Mouse (Mus musculus): ENCODE measurements around the gene Rps6kl1. TPM values are rescaled to one million over a fixed set of nuclear protein-coding genes. Genes with fewer than 3 reads are reported as not detected.

Gene Rps6kl1
- polyA plus RNA-seq, 1 experiment from 2014 or later = 3.4 TPM

DNA sequence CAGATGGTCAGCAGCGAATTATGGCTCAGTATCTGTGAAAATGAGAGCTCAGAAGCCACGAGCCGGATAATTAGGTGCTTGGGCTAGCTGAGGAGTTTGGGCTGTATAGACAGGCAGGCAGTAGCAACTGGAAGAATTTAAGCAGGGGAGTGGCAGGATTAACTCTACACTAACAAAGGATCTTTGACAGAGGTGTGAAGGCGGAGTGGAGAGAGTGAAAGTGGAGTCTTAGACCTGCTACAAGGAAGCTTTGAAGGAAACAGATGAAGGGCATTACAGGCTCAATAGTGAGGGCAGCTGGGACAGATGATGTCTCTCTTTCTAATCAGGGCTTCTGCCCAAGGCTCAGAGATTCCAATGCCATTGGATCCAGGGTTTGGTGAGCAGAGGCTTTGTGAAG, 41.6 kb downstream of the Rps6kl1 start:
- DNase-seq (ENCODE audit: low spot score) = no peak

DNA sequence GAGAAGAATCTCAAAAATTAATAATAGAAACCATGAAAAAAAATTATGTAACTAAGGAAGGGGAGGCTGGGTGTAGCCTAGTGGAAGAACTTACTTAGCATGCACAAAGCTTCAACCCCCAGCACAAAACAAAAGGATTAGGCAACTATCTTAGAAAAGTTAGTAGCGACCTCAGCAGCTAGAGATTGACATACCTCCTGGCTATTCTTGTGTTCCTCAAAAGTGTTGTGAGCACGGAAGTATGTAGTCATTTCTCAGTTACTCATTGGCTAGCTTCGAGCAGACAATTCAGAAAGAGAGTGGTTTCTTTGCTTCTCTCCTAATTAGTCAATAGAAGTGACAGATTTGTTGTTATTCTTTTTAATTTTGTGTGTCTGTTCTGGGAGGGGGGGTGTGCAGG, 42.4 kb downstream of the Rps6kl1 start:
- no peak for DNase-seq (ENCODE audit: low spot score)

DNA sequence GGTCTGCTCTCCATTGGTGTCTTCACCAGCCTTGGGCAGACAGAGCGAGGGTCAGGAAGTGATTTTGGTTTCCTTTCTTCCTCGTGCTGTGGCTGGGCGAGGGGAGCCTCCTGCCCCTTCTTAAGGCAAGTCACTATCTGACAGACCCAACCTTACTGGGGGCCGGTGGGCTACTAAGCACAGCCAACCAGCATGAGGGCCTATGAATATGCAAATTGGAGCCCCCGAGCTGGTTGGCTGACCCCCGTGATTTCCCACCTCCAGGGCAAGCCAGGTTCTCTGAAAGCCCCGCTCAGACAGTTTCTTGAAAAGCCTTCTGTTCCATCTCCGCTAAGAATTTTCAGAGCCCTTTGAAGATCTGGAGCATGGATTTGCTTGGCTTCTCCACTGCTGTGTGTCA, 44.8 kb downstream of the Rps6kl1 start:
- DNase-seq (ENCODE audit: low spot score) = peak; percentile 24

DNA sequence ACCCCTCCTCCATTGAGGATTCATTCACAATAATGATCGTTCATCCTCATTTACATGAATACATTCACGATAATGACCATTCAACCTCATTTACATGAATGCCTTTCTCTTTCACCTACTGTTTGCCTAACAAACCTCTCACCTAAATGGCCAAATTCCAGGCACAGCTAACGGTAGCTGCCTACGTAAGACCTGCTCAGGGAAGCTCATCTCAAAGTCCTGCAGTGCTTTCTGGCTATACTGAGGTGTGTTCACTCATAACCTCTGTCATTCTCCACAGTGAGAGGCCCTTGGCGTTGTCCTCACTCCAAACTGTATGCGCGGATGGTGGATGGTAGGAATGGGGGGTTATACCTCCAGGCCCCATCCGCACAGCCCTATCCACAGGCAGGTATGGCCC, 46.3 kb downstream of the Rps6kl1 start:
- no peak for DNase-seq (ENCODE audit: low spot score)

DNA sequence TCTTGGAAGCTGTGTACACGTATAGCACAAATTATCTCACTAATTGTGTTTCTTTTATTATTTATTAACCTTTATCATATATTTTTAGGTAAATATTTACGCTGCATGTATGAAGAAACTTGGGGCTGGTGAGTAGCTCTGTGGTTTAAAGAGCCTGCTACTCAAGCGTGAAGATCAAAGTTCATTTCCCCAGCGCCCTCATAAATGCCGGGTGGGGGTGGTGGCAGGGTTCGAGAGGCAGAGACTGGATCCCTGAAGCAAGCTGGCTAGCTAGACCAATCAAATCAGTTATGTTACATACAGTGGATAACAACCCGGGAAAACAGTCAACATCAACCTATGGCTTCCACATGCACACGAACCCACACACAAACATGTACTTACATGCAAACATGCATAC, 48.0 kb downstream of the Rps6kl1 start:
- DNase-seq (ENCODE audit: low spot score) = no peak

DNA sequence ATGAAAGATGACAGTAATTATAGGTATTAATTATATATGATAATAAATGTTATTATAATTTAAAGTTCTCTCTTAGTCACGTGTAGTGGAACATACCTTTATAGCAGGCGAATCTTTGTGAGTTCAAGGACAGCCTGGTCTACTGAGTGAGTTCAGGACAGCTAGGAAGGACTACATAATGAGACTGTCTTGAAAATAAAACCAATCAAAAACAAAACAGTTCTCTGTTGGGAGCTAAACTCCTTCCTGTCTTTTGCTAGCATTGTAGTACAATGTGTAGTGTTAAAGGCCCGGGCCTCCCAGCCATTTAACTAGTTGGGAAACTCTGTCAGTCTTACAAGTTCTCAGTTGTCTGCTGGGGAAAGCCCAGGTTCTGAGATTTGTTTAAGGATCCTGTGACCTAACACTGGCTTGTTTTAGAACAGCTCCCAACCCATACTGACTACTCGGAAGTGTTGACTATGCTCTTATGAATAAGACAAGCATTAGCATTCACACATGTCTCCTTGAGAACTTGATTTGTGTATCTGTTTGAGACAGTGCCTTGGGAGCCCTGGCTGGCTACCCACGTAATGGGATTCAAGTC, 49.5 kb downstream of the Rps6kl1 start:
- no peak for DNase-seq (ENCODE audit: low spot score)

DNA sequence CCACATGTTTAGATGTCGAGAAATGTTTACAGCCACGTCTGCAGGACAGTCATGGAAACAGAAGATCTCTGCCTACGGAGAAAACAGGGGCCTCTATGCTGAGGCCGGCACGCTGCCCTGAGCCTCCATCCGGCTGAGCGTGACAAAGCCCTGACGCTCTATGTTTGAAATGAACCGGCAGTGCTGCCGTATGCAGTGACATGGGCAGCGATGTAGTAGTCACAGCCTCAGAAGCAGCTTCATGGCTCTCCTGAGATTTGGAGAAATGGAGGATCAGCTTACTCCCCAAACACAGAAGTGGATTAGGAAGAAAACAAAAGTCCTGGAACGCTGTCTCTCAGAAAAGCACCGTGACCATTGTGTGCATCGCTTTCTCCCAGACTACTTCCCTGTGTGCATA, 50.1 kb downstream of the Rps6kl1 start:
- DNase-seq (ENCODE audit: low spot score) = no peak

DNA sequence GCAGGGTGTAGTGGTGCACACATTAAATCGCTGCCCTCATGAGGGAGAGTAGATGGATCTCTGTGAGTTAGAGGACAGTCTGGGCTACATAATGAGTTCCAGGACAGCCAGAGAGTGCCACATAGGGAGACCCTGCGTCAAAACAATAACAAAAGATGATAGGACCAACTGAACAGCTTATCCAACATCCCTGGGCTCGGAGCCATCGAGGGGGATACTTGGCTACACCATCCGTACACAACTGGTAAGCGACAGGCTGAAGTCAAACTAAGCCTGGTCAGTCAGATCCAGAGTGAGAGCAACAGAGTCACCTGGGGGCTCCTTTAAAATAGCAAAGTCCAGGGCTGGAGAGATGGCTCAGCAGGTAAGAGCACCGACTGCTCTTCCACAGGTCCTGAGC, 55.2 kb downstream of the Rps6kl1 start:
- no peak for DNase-seq (ENCODE audit: low spot score)

DNA sequence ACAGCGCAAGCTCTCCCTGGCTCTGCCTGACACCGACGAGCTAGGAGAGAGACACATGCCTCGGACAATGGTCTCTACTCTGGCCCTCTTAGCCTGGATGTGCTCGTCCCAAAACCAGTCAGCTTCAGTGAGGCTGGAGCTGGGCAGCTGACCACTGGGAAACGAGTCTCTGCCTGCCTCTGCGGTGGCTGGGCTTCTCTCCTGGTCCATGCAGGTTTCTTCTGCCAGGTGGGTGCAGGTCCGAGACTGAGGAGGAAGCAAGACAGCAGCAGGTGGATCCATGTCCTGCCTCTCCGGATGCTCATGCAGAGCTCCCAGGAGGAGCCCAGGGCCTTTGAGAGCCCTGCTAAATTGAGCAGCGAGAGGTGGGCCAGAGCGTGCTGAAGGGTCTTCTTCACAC, 55.9 kb downstream of the Rps6kl1 start:
- DNase-seq (ENCODE audit: low spot score) = no peak

DNA sequence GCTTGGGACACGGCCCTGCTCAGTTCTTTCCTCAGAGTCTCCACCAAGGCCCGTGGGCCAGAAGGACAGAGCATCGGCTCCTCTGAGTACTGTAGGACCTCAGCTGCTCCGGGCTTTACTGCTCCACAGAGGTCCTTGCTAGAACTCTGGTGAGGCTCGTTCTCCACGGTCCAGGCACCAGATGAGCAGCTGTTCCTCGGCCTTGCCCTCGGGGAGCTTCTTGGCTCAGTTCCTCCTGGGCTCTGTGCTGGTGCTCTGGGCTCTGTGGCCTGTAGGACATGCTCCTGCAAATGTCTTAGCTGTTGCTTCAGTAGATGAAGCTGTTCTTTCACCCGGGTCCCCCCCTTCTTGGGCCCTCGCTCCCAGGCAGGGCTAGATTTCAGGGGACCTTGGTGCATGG, 56.4 kb downstream of the Rps6kl1 start:
- no peak for DNase-seq (ENCODE audit: low spot score)

DNA sequence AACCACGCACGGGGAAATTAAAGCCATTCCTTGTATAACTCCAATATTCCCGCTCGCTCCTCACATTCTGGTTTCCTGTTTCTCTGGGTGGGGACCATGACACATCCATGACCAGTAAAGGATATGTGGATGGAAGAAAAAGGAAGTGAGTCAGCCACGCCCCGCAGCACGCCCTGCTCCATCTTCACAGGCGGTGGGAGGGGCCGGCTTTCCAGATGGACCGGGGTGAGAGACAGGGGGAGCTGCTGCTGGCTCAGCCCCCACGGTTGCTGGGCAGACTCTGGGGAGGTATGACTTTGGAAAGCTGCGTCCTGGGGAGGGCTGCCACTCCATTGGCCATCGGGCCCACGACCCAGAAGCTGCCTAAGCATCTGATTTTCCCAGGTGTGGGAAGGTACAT, 57.1 kb downstream of the Rps6kl1 start:
- DNase-seq (ENCODE audit: low spot score) = no peak

DNA sequence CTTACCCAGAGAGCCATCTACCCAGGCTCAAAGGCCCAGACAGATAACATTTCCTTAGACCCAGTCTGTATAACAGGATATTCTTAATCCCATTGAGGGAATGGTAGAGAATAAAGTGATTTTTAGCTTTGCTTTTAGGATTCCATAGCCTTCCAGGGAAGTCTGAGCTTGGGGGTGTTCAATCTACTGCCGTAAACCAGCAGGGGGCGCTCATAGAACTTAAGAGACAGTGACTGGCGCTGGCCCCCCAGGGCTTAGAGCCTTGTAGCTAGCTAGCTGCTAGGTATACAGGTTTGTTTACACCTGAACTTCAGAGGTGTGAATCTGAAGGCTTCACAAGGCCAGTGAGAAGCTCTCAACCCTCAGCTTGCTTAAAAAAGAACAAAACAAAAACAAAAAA, 58.9 kb downstream of the Rps6kl1 start:
- DNase-seq (ENCODE audit: low spot score) = peak; percentile 80

DNA sequence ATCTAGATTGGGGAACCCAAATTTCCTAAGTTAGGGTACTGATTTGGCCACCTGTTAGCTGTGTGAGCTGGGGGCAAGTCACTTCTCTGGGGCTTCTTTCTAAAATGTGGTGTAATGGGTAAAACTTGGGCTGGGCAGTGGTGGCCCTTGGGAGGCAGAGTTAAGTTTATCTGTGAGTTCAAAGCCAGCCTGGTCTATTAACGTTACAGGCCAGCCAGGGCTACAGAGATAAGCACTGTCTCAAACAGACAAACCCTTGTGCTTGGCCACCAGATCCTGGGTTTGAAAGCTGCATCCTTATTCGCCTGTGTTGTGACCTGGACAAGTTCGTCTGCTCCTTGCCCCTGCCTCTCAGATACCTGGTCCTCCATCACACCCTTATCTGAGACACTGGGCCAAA, 59.9 kb downstream of the Rps6kl1 start:
- no peak for DNase-seq (ENCODE audit: low spot score)

DNA sequence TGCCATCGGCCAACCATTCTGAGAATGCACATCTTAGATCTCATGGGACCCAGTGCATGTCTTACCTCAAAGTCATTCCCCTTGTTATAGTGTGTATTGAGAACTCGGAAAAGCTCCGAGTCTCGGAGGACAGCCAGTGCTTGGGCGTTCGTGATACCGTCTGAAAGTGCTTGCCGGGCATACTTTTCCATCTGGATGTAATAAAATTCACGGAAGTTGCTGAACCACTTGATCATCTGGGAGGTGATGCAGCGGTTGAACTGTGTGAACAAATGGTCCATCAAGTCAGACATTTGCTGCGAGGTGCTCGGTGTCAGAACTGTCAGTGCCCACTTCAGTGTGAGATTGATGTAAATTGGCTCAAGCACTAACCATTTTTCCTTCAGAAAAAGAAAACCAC, 63.2 kb downstream of the Rps6kl1 start:
- no peak for DNase-seq (ENCODE audit: low spot score)

Other genes starting within 250 kb of the Rps6kl1 start
- 209 and 211 TPM in 2 replicates for gene Fcf1, start 180.4 kb downstream of the Rps6kl1 start, polyA plus RNA-seq (2015; fragmentation: Nextera tagmentation; extraction: Ambion mirVana)
- 11.9 and 13.0 TPM in 2 replicates for gene Arel1, start 180.4 kb downstream of the Rps6kl1 start, polyA plus RNA-seq (2015; fragmentation: Nextera tagmentation; extraction: Ambion mirVana)
- 20.1 and 23.5 TPM in 2 replicates for gene Ylpm1, start 154.9 kb downstream of the Rps6kl1 start, polyA plus RNA-seq (2015; fragmentation: Nextera tagmentation; extraction: Ambion mirVana)
- 3.8 and 4.3 TPM in 2 replicates for gene Prox2, start 40.5 kb downstream of the Rps6kl1 start, polyA plus RNA-seq (2015; fragmentation: Nextera tagmentation; extraction: Ambion mirVana)
- 83.0 and 89.1 TPM in 2 replicates for gene Dlst, start 40.4 kb downstream of the Rps6kl1 start, polyA plus RNA-seq (2015; fragmentation: Nextera tagmentation; extraction: Ambion mirVana)
- gene Pgf, start 26.5 kb upstream of the Rps6kl1 start, polyA plus RNA-seq (2015; fragmentation: Nextera tagmentation; extraction: Ambion mirVana) = 2.0 and 2.7 TPM in 2 replicates
- 106 and 110 TPM in 2 replicates for gene Eif2b2, start 68.2 kb upstream of the Rps6kl1 start, polyA plus RNA-seq (2015; fragmentation: Nextera tagmentation; extraction: Ambion mirVana)
- 6.8 and 7.1 TPM in 2 replicates for gene Mlh3, start 119.3 kb upstream of the Rps6kl1 start, polyA plus RNA-seq (2015; fragmentation: Nextera tagmentation; extraction: Ambion mirVana)
- gene Acyp1, start 137.2 kb upstream of the Rps6kl1 start, polyA plus RNA-seq (2015; fragmentation: Nextera tagmentation; extraction: Ambion mirVana) = 122 and 136 TPM in 2 replicates
- 0.23 and 0.29 TPM in 2 replicates for gene Zc2hc1c, start 137.3 kb upstream of the Rps6kl1 start, polyA plus RNA-seq (2015; fragmentation: Nextera tagmentation; extraction: Ambion mirVana)
- 12.7 and 13.1 TPM in 2 replicates for gene Nek9, start 188.1 kb upstream of the Rps6kl1 start, polyA plus RNA-seq (2015; fragmentation: Nextera tagmentation; extraction: Ambion mirVana)
- gene Tmed10, start 223.6 kb upstream of the Rps6kl1 start, polyA plus RNA-seq (2015; fragmentation: Nextera tagmentation; extraction: Ambion mirVana) = 231 and 242 TPM in 2 replicates

Data from thymus, postnatal 0 days (tissue).